Mouse (Mus musculus): ENCODE results near the gene Syt1.

Gene Syt1

GRCm38 (mm10) chr10:108636086-108636485, 374.7 kb downstream of the Syt1 start:
- DNase-seq, result no peak

GRCm38 (mm10) chr10:108635616-108636015, 375.2 kb downstream of the Syt1 start:
- no peak for DNase-seq

GRCm38 (mm10) chr10:108630841-108631240, 379.9 kb downstream of the Syt1 start:
- DNase-seq, result no peak

GRCm38 (mm10) chr10:108626404-108626803, 384.4 kb downstream of the Syt1 start:
- no peak for DNase-seq

- no peak for DNase-seq
Measured at GRCm38 (mm10) chr10:108623002-108623401, 387.8 kb downstream of the Syt1 start.

GRCm38 (mm10) chr10:108619861-108620260, 390.9 kb downstream of the Syt1 start:
- no peak for DNase-seq

- no peak for DNase-seq
Measured at GRCm38 (mm10) chr10:108619217-108619616, 391.6 kb downstream of the Syt1 start.

- no peak for DNase-seq
Measured at GRCm38 (mm10) chr10:108610057-108610644, 400.6 kb downstream of the Syt1 start.

- no peak for DNase-seq
Measured at GRCm38 (mm10) chr10:108601672-108602412, 408.9 kb downstream of the Syt1 start.

- DNase-seq, result peak; percentile 69
Measured at GRCm38 (mm10) chr10:108600693-108601092, 410.1 kb downstream of the Syt1 start.

- DNase-seq, result no peak
Measured at GRCm38 (mm10) chr10:108597385-108597784, 413.4 kb downstream of the Syt1 start.

GRCm38 (mm10) chr10:108596162-108596927, 414.4 kb downstream of the Syt1 start:
- DNase-seq, result no peak

- DNase-seq, result no peak
Measured at GRCm38 (mm10) chr10:108589355-108589754, 421.4 kb downstream of the Syt1 start.

- peak; percentile 68 for DNase-seq
Measured at GRCm38 (mm10) chr10:108588924-108589323, 421.9 kb downstream of the Syt1 start.

- peak; percentile 39 for DNase-seq
Measured at GRCm38 (mm10) chr10:108583694-108584093, 427.1 kb downstream of the Syt1 start.

GRCm38 (mm10) chr10:108582397-108582730, 428.4 kb downstream of the Syt1 start:
- no peak for DNase-seq

- DNase-seq, result no peak
Measured at GRCm38 (mm10) chr10:108581555-108582396, 429.0 kb downstream of the Syt1 start.

GRCm38 (mm10) chr10:108580786-108581420, 429.9 kb downstream of the Syt1 start:
- no peak for DNase-seq

- peak; percentile 54 for DNase-seq
Measured at GRCm38 (mm10) chr10:108579396-108579795, 431.4 kb downstream of the Syt1 start.

GRCm38 (mm10) chr10:108577611-108578010, 433.2 kb downstream of the Syt1 start:
- DNase-seq, result no peak

GRCm38 (mm10) chr10:108572764-108573163, 438.0 kb downstream of the Syt1 start:
- DNase-seq, result no peak

- DNase-seq, result no peak
Measured at GRCm38 (mm10) chr10:108571104-108571503, 439.7 kb downstream of the Syt1 start.
